ENCODE assay signal across 7 mouse cellular contexts in the genomic region with DNA sequence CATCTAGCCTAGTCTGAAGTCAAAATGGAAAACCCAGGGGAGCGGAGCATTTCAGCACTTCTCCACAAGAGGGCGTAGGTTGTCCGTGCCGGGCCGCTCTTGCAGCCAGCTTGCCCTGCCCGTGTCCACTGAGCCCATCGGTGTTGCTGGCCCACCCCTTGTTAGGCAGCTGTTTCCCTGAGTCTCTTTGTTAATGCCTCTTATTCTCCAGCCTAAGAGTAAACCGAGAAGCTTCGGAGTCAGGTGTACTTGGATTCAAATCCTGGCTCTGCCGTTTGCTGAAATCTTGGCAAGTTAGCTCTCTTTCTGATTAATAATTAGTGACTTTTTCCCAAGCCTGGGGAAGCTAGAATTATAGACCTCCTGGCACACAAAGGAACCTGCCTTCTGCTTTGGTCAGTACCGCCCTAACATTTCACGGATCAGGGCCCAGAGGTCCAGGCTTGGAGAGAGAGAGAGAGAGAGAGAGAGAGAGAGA. TPM values are rescaled to one million over a fixed set of nuclear protein-coding genes. Genes with fewer than 3 reads are reported as not detected.
DNase-seq lines count a peak whose midpoint lies in the region; ATAC-seq lines count a peak whose summit lies in the region.

No protein-coding gene starts in this region.

- DNase-seq in adrenal gland, postnatal 14 days: peak; percentile 89
- DNase-seq in embryonic facial prominence, embryonic 11.5 days (ENCODE audit: low spot score): peak; percentile 92
- peak; percentile 77 to 90 for DNase-seq in heart, adult 18-20 months
- DNase-seq in kidney, adult 18-20 months: peak; percentile 92
- DNase-seq in spleen, adult 18-20 months: peak; percentile 58 to 78

- H3K27me3 ChIP-seq in embryonic facial prominence, embryonic 11.5 days (ENCODE audit: control insufficient read depth, insufficient read depth, low read length): no peaks in the 10 kb centered on the region
- H3K27me3 ChIP-seq in limb, embryonic 12.5 days: peaks cover 63% of the 10 kb centered on the region
- H3K27me3 ChIP-seq in midbrain, embryonic 15.5 days (replicated peaks): no peaks in the 10 kb centered on the region

- H3K9me3 ChIP-seq in embryonic facial prominence, embryonic 11.5 days (replicated peaks; ENCODE audit: control insufficient read depth, low read length): no peaks in the 10 kb centered on the region
- H3K9me3 ChIP-seq in limb, embryonic 12.5 days: no peaks in the 10 kb centered on the region
- H3K9me3 ChIP-seq in midbrain, embryonic 15.5 days: no peaks in the 10 kb centered on the region

- H3K4me1 ChIP-seq in embryonic facial prominence, embryonic 11.5 days (ENCODE audit: control insufficient read depth, insufficient read depth, low read length): no peaks in the 10 kb centered on the region; the same call in none of the 2 replicates
- H3K4me1 ChIP-seq in limb, embryonic 12.5 days (replicated peaks): 0 out of 2 replicates have a peak, but pooled peaks cover 8% of the 10 kb centered on the region
- H3K4me1 ChIP-seq in midbrain, embryonic 15.5 days: peaks cover 13% of the 10 kb centered on the region

- no peak overlapping the region for H3K4me2 ChIP-seq in embryonic facial prominence, embryonic 11.5 days (ENCODE audit: low read depth, low read length)
- peak overlapping the region; percentile 10; the same call in 1 of the 2 replicates for H3K4me2 ChIP-seq in limb, embryonic 12.5 days
- peak overlapping the region; percentile 43 for H3K4me2 ChIP-seq in midbrain, embryonic 15.5 days

- peak; percentile 90; the same call in 1 of the 2 replicates for ATAC-seq in embryonic facial prominence, embryonic 11.5 days (replicated peaks; ENCODE audit: insufficient number of reproducible peaks, low FRiP score, low TSS enrichment, low read depth)
- no peak; the same call in 1 of the 2 replicates for ATAC-seq in limb, embryonic 12.5 days (ENCODE audit: insufficient number of reproducible peaks, insufficient read depth, low FRiP score, low TSS enrichment, low read depth)
- ATAC-seq in midbrain, embryonic 15.5 days (replicated peaks): peak; percentile 78

- no peak overlapping the region for H3K9ac ChIP-seq in embryonic facial prominence, embryonic 11.5 days (replicated peaks; ENCODE audit: low read length)
- no peak overlapping the region for H3K9ac ChIP-seq in limb, embryonic 12.5 days (replicated peaks)
- no peak overlapping the region for H3K9ac ChIP-seq in midbrain, embryonic 15.5 days

- no peaks in the 10 kb centered on the region for H3K36me3 ChIP-seq in embryonic facial prominence, embryonic 11.5 days (replicated peaks; ENCODE audit: control insufficient read depth, insufficient read depth, low read depth, low read length)
- H3K36me3 ChIP-seq in limb, embryonic 12.5 days: no peaks in the 10 kb centered on the region
- no peaks in the 10 kb centered on the region for H3K36me3 ChIP-seq in midbrain, embryonic 15.5 days (replicated peaks)

- H3K27ac ChIP-seq in embryonic facial prominence, embryonic 11.5 days (replicated peaks; ENCODE audit: low read depth, low read length): 0 out of 2 replicates have a peak overlapping the region, but pooled peaks have one; percentile 13
- no peak overlapping the region for H3K27ac ChIP-seq in limb, embryonic 12.5 days
- H3K27ac ChIP-seq in midbrain, embryonic 15.5 days: no peak overlapping the region

- H3K4me3 ChIP-seq in embryonic facial prominence, embryonic 11.5 days (ENCODE audit: low read depth, low read length): no peak overlapping the region
- H3K4me3 ChIP-seq in limb, embryonic 12.5 days (replicated peaks): no peak overlapping the region
- H3K4me3 ChIP-seq in midbrain, embryonic 15.5 days: no peak overlapping the region

- 5% methylated on average over 12 of the region's 12 CpGs for WGBS in embryonic facial prominence, embryonic 11.5 days
- WGBS in limb, embryonic 12.5 days: 7% methylated on average over 12 of the region's 12 CpGs
- 3% methylated on average over 12 of the region's 12 CpGs for WGBS in midbrain, embryonic 15.5 days

RNA-seq across cellular contexts. Expression of gene Rab14, which starts 14.0 kb away (rescaled TPM):
- total RNA-seq in adrenal gland, postnatal 14 days (2021): 184 and 199 TPM in 2 replicates
- 246 and 247 TPM in 2 replicates for polyA plus RNA-seq in embryonic facial prominence, embryonic 11.5 days (2014; fragmentation: Nextera tagmentation; extraction: Ambion mirVana)
- 100 to 1,000 TPM; 128 to 136 TPM for total RNA-seq in heart, adult 18-20 months (2021)
- polyA plus RNA-seq in limb, embryonic 12.5 days (2016; fragmentation: Nextera tagmentation; extraction: Ambion mirVana): 270 and 291 TPM in 2 replicates
- 400 and 424 TPM in 2 replicates for polyA plus RNA-seq in midbrain, embryonic 15.5 days (2015; fragmentation: Nextera tagmentation; extraction: Ambion mirVana)

RNA-seq across cellular contexts. Expression of gene Gsn, which starts 41.3 kb away (rescaled TPM):
- total RNA-seq in adrenal gland, postnatal 14 days (2021): 179 and 208 TPM in 2 replicates
- polyA plus RNA-seq in embryonic facial prominence, embryonic 11.5 days (2014; fragmentation: Nextera tagmentation; extraction: Ambion mirVana): 50.1 and 51.7 TPM in 2 replicates
- total RNA-seq in heart, adult 18-20 months (2021): 100 to 1,000 TPM; 742 to 802 TPM
- polyA plus RNA-seq in limb, embryonic 12.5 days (2016; fragmentation: Nextera tagmentation; extraction: Ambion mirVana): 45.2 and 52.5 TPM in 2 replicates
- 18.9 and 19.2 TPM in 2 replicates for polyA plus RNA-seq in midbrain, embryonic 15.5 days (2015; fragmentation: Nextera tagmentation; extraction: Ambion mirVana)
